Mouse (Mus musculus) testis, adult 2 months (tissue): ENCODE data around the gene Traf7.

Experiments
- CTCF ChIP-seq: fragments of 200-500 bp; IDR thresholded peaks from 2 replicates; pipeline ENCODE4 v1.5.1; 2012; ENCODE audit warnings: low read depth, mild to moderate bottlenecking, inconsistent platforms, low read length, moderate library complexity; ENCODE audit not compliant: control insufficient read depth, insufficient read depth, insufficient replicate concordance
- POLR2A ChIP-seq: fragments of 200-500 bp; IDR thresholded peaks from 2 replicates; pipeline ENCODE4 v1.6.1; 2012; ENCODE audit warnings: low read depth, mild to moderate bottlenecking, inconsistent platforms, low read length, moderate library complexity; ENCODE audit not compliant: control insufficient read depth

DNA sequence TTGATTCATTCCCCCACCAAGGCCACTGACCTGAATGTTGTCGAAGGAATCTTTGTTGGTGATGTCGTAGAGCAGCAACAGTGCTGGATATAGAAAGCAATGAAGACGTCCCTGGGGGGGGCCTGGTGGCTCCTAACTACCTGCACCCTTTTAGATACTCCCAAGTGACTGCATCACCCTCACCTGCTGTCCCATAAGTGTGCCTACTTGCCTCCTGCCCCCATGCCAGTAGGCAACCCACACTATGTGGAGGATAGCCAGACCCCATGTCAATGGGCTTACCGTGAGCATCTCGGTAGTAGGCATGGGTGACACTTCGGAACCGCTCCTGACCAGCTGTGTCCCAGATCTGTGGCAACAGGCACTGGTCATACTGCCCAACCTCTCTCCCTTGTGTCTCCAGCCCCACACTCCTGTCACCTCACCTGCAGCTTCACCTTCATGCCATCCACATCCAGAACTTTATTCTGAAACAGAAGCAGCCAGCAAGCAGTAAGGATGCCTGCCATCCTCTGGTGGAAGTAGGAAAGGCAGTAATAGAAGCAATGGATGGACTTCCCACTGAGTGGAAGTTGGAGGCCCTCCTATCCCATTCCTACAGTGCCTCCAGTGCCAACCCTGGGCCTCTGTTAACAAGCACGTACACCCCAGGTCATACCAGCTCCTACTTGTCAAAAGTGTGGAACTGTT is 2.8 kb upstream of the Traf7 start:
- TF ChIP-seq POLR2A (no peak; the same call in 1 of the 2 replicates), CTCF (no peak)
